Mouse (Mus musculus) E14TG2a.4 (cell line): Measurements from ENCODE around the gene Rps27.
"Not testable (repeated sequence)": the region's sequence is repeated elsewhere in the genome, so short reads cannot be mapped to it uniquely, and the experiment has no call there.

ENCODE experiments used
- CTCF ChIP-seq: conservative IDR thresholded peaks from 2 replicates; pipeline ENCODE4 v1.5.1; 2014; ENCODE audit warnings: low read length
- NANOG ChIP-seq: IDR thresholded peaks from 2 replicates; pipeline ENCODE4 v1.6.1; 2014; ENCODE audit warnings: borderline replicate concordance, low read length, mixed read lengths
- POU5F1 ChIP-seq: IDR thresholded peaks from 2 replicates; pipeline ENCODE4 v1.6.1; 2014; ENCODE audit warnings: low read length, borderline replicate concordance

GRCm38 (mm10) chr3:90251731-90252226 is 38.3 kb upstream of the Rps27 start:
- not testable (repeated sequence) for TF ChIP-seq CTCF, NANOG, POU5F1
